Mouse (Mus musculus) heart, postnatal 0 days (tissue): Measurements from ENCODE around the gene Prrt4. TPM values are rescaled to one million over a fixed set of nuclear protein-coding genes. Genes with fewer than 3 reads are reported as not detected.

Experiments used
- ATAC-seq: fragments of 200-750 bp; cut with Nextera tagmentation; 2 replicates; pipeline ENCODE4 v1.8.0; 2017; ENCODE audit warnings: low read depth, moderate number of reproducible peaks, moderate library complexity; ENCODE audit not compliant: insufficient read depth
- DNase-seq: peaks from one replicate; pipeline ENCODE4 v3.0.0-alpha.2; 2016; ENCODE audit warnings: low spot score
- H3K27ac ChIP-seq: fragments of 300-500 bp; sonication (generic); 2 replicates; pipeline ENCODE4 v1.5.1; 2014; ENCODE audit warnings: low read depth, mild to moderate bottlenecking
- H3K27me3 ChIP-seq: fragments of 300-500 bp; sonication (generic); 2 replicates; pipeline ENCODE4 v1.6.1; 2014; ENCODE audit warnings: low read length, mixed read lengths; ENCODE audit not compliant: control insufficient read depth, insufficient read depth
- H3K36me3 ChIP-seq: fragments of 300-500 bp; sonication (generic); replicated peaks from 2 replicates; pipeline ENCODE4 v1.6.1; 2014; ENCODE audit warnings: low read length, mixed read lengths; ENCODE audit not compliant: control insufficient read depth, insufficient read depth
- H3K4me1 ChIP-seq: fragments of 300-500 bp; sonication (generic); 2 replicates; pipeline ENCODE4 v1.6.1; 2014; ENCODE audit warnings: antibody characterized with exemption; ENCODE audit not compliant: control insufficient read depth, insufficient read depth
- H3K4me2 ChIP-seq: fragments of 300-500 bp; sonication (generic); 2 replicates; pipeline ENCODE4 v1.6.1; 2014; ENCODE audit warnings: low read depth, mild to moderate bottlenecking, low read length, moderate library complexity
- H3K4me3 ChIP-seq: fragments of 300-500 bp; sonication (generic); 2 replicates; pipeline ENCODE4 v1.5.1; 2014; ENCODE audit warnings: low read depth, low read length
- H3K9ac ChIP-seq: fragments of 300-500 bp; sonication (generic); replicated peaks from 2 replicates; pipeline ENCODE4 v1.6.1; 2014; ENCODE audit warnings: low read depth, low read length, mixed read lengths
- H3K9me3 ChIP-seq: fragments of 300-500 bp; sonication (generic); replicated peaks from 2 replicates; pipeline ENCODE4 v1.6.1; 2016; ENCODE audit warnings: low read length; ENCODE audit not compliant: control insufficient read depth
- CTCF ChIP-seq: IDR thresholded peaks from 2 replicates; pipeline ENCODE4 v1.5.1; 2016; ENCODE audit warnings: antibody characterized with exemption, control low read depth, low read depth
- EP300 ChIP-seq: IDR thresholded peaks from 2 replicates; pipeline ENCODE4 v1.6.1; 2016; ENCODE audit warnings: antibody characterized with exemption, low read depth
- WGBS: fragments of 180-500 bp; shearing (Covaris S2); extraction: QIAGEN DNeasy Blood & Tissue Kit; methylation state at CpG from one replicate; pipeline ENCODE4 v1.1.7; 2014; 5-methylcytosine and 5-hydroxymethylcytosine counted together
- polyA plus RNA-seq: library from polyadenylated mRNA; unstranded; fragments of >200 nt; fragmentation: Nextera tagmentation; extraction: Ambion mirVana; gene quantifications from 2 replicates; pipeline ENCODE4 v1.2.1, GENCODE M21; 2015
- total RNA-seq: library from RNA; depleted of rRNA; stranded (reverse); fragments of >200 nt; gene quantifications from 2 replicates; pipeline ENCODE4 v1.2.3, GENCODE M21; 2014; ENCODE audit warnings: low replicate concordance

Prrt4 gene
- total and polyA plus RNA-seq, 2 experiments from 2014 or later, result 0.65 to 1.6 TPM

DNA sequence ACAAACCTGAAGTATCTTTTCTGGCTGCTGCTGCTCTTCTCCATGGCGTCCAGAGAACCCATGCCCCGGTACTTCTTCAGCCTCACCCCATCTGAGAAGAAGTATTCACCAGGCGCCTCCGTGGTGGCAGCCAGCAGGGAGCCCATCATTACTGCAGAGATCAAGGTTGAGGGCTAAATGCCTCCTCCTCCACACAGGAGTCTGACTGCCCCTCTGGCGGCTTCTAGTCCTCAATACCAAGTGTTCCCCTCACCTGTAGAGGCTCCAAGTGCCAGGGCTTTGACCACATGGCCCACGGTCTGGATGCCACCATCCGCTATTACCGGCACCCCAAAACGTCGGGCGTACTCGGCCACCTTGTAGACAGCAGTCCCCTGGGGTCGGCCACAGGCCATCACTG lies 23.7 kb upstream of the Prrt4 start:
- Histone ChIP-seq H3K4me2 (no peak overlapping the region), H3K4me3 (no peak overlapping the region), H3K9ac (no peak overlapping the region), H3K36me3 (peaks cover 37% of the 10 kb centered on the region; the same call in 1 of the 2 replicates), H3K9me3 (no peaks in the 10 kb centered on the region), H3K4me1 (no peaks in the 10 kb centered on the region), H3K27me3 (no peaks in the 10 kb centered on the region), H3K27ac (no peak overlapping the region)
- DNase-seq (no peak), ATAC-seq (no peak)
- TF ChIP-seq CTCF, result no peak
- WGBS, result 89% methylated on average over 13 of the region's 13 CpGs

GRCm38 (mm10) chr6:29201988-29202387 lies 22.6 kb upstream of the Prrt4 start:
- Histone ChIP-seq H3K4me1 (no peaks in the 10 kb centered on the region), H3K27ac (no peak overlapping the region), H3K9me3 (no peaks in the 10 kb centered on the region), H3K4me3 (no peak overlapping the region), H3K36me3 (peaks cover 37% of the 10 kb centered on the region; the same call in 1 of the 2 replicates), H3K27me3 (no peaks in the 10 kb centered on the region), H3K4me2 (no peak overlapping the region), H3K9ac (no peak overlapping the region)
- WGBS, result 82% methylated on average over 8 of the region's 8 CpGs
- no peak for DNase-seq
- no peak for TF ChIP-seq CTCF
- no peak for TF ChIP-seq EP300
- no peak for ATAC-seq

DNA sequence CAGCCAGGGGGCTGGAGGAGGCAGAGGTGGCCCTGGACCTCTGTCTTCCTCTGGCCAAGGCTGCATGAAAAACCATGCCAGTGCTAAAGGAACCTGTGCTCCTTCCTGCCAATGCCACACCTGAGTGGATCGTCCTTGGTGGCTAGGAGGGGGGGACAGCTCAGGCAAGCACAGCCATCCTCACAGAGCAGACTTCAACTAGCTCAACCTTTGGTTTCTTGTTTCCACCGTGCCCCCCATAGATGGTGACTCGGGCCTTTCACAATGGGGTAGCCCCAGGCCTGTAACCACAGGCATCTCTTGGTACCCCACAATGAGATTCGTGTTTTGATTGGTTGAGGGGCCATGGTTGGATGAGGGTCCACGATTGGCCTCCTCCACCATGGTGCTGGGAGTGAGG lies 22.0 kb upstream of the Prrt4 start:
- no peaks in the 10 kb centered on the region for H3K9me3 ChIP-seq
- H3K4me1 ChIP-seq, result no peaks in the 10 kb centered on the region
- no peak overlapping the region for H3K27ac ChIP-seq
- 84% methylated on average over 5 of the region's 5 CpGs for WGBS
- DNase-seq (no peak), ATAC-seq (no peak)
- no peak overlapping the region for H3K9ac ChIP-seq
- H3K36me3 ChIP-seq, result peaks cover 32% of the 10 kb centered on the region; the same call in 1 of the 2 replicates
- no peak overlapping the region for H3K4me2 ChIP-seq
- H3K4me3 ChIP-seq, result no peak overlapping the region
- TF ChIP-seq CTCF, result no peak
- TF ChIP-seq EP300, result no peak
- H3K27me3 ChIP-seq, result no peaks in the 10 kb centered on the region

- H3K36me3 ChIP-seq, result peaks cover 26% of the 10 kb centered on the region; the same call in 1 of the 2 replicates
- DNase-seq, result no peak
- TF ChIP-seq EP300 (no peak), CTCF (no peak)
- no peaks in the 10 kb centered on the region for H3K9me3 ChIP-seq
- no peak overlapping the region for H3K4me2 ChIP-seq
- WGBS, result 46% methylated on average over 3 of the region's 3 CpGs
- no peak overlapping the region for H3K9ac ChIP-seq
- no peak for ATAC-seq
- H3K27ac ChIP-seq, result no peak overlapping the region
- no peaks in the 10 kb centered on the region for H3K27me3 ChIP-seq
- H3K4me3 ChIP-seq, result no peak overlapping the region
- H3K4me1 ChIP-seq, result 0 out of 2 replicates have a peak, but pooled peaks cover 3% of the 10 kb centered on the region
Measured at GRCm38 (mm10) chr6:29200496-29200895, 21.1 kb upstream of the Prrt4 start.

DNA sequence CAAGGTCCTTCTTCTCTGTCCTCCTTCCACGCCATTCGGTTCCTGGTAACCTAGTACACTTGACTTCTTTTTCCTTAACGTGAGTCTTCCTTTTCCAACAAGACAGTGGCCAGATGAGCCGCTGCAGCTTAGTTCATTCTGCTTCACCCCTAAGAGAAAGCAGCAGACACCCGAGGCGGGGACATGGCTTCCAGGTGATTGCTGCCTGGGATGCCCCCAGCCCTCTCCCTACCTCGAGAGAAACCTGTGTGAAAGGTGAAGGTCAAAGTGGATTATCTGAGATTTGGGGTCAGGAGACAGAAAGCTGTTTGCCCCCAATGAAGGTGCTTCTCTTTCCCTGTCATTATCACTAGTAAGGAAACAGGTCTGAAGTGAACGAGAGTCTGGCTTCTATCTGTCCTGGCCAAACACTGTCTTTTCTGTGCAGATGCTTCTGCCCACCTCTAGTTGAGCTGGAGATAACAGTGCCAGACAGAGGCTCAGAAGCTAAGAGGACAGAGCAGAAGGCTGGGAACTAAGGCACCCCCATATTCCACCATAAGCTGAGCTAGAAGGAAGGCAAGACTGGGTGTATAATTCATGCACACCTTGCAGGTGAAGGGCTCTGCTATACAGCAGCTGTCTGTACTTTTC lies 20.0 kb upstream of the Prrt4 start:
- no peaks in the 10 kb centered on the region for H3K27me3 ChIP-seq
- WGBS, result 35% methylated on average over 8 of the region's 8 CpGs
- H3K4me2 ChIP-seq, result peak overlapping the region; percentile 59
- H3K4me3 ChIP-seq, result peak overlapping the region; percentile 32
- ATAC-seq (no peak), DNase-seq (no peak)
- no peaks in the 10 kb centered on the region for H3K9me3 ChIP-seq
- no peak overlapping the region for H3K27ac ChIP-seq
- H3K9ac ChIP-seq, result no peak overlapping the region
- TF ChIP-seq EP300 (no peak), CTCF (no peak)
- peaks cover 22% of the 10 kb centered on the region; the same call in 1 of the 2 replicates for H3K36me3 ChIP-seq
- peaks cover 4% of the 10 kb centered on the region; the same call in 1 of the 2 replicates for H3K4me1 ChIP-seq
